Mouse (Mus musculus) adrenal gland, adult 2 months (tissue): ENCODE measurements around the gene Duox1. TPM values are rescaled to one million over a fixed set of nuclear protein-coding genes. Genes with fewer than 3 reads are reported as not detected.
"Not testable (repeated sequence)": the region's sequence is repeated elsewhere in the genome, so short reads cannot be mapped to it uniquely, and the experiment has no call there.

Experiments used
- DNase-seq: peaks from one replicate; pipeline ENCODE4 v3.0.0; 2021
- polyA plus RNA-seq: library from polyadenylated mRNA; depleted of rRNA; stranded (reverse); fragments of >200 nt; gene quantifications from 2 replicates; pipeline ENCODE4 v1.2.3, GENCODE M21; 2012; rRNA removed
- total RNA-seq, 2 experiments: library from RNA; stranded (reverse); gene quantifications; 2 replicates each; pipeline ENCODE4 v1.2.3; 2021

Duox1 gene
- total and polyA plus RNA-seq, 3 experiments: 0.17 TPM; not detected in 2

DNA sequence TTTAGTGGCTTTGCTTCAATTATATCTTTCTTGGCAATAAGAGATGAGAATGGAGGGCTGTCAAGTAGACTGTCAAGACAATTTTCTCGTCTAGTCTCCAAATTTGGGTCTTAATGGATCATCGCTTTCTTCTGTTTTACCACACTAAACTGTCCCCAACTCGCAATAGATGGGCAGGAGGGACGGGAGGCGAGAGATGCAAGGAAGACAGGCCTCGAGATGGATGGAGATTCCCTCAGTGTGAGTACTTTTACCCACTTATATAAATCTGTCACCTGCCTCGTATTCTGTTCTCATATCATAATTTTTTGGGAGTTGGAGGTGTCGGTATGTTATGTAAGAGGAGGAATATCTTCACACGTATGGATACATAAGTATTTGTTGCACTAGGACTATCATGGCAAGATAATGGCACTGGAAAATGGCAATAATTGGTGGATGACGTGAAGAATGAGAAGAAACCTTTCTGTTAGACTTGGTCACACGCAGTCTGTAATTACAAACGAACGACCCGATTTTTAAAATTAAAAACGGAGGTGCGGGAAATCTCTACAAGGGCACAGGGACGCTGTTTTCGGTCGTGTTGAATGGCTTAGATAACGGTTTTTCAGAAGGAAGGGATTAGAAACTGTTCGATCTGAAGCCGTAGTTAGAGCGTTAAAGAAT is 59.3 kb downstream of the Duox1 start:
- DNase-seq: no peak

DNA sequence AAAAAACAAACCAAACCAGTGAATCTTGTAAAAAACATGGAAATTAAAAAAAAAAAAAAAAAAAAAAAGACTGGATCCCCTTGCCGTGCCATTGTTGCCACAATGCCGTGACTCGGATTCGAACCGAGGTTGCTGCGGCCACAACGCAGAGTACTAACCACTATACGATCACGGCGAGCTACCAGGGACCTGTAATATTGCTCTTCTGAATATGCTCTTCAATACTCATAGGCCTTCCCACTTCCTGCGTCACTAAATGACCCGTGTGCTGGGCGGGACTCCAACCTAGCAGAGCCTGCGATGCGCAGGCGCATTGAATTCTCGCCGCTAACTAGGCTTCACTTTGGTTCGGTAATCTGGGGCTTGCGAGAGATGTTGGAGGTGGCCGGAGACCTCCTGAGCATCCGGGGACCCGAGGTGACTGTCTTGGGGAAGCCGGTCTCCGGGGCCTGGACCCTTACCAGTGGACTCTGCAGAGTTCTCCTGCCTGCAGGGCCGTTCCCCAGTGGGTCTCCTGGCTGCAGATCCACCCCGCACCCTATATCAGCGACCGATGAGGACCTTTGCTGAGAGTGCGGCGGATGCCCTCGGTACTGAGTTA is 60.0 kb downstream of the Duox1 start:
- DNase-seq: peak; percentile 95

DNA sequence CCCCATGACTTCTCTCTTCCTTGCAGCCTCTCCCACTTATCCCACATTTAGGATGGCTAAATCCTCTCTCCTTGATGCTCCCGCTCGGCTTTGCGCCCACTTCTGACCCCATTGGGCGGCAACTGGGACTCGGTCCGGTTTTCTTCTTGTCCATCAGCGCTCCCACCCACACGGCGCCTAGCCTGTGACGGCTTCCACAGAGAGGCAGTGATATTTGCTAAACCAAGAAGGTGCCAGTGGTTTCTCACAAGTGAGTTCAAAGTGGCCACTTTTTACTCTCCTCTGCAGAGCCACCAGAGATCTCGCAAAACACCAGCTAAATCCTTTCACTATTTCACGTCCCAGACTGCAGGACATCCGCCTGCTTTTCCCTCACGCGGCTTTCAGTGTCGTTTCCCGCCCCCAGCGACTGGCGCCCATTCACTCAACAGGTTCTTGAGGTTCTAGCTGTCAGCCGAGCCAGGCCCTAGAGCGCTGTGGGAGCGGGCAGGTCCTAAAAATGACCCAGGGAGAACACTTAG is 60.6 kb downstream of the Duox1 start:
- DNase-seq: peak; percentile 71

DNA sequence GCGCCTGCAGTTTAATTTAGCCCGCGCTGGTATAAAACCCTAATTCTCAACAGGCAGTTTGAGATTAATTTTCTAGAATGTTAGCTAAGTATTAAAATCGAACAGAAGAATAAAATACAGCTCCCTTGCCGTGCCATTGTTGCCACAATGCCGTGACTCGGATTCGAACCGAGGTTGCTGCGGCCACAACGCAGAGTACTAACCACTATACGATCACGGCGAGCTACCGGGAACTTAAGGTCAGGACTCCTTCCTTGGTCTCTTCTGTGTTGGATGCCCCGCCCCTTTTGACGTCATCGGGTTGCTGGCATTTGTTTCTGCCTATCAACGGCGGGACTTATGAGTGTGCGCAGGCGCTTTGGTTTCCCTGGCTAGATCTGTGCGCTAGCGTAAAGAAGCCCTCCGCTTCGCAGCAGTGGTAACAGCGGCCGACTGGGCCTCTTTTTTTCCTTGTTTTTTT is 61.8 kb downstream of the Duox1 start:
- peak; percentile 97 for DNase-seq

DNA sequence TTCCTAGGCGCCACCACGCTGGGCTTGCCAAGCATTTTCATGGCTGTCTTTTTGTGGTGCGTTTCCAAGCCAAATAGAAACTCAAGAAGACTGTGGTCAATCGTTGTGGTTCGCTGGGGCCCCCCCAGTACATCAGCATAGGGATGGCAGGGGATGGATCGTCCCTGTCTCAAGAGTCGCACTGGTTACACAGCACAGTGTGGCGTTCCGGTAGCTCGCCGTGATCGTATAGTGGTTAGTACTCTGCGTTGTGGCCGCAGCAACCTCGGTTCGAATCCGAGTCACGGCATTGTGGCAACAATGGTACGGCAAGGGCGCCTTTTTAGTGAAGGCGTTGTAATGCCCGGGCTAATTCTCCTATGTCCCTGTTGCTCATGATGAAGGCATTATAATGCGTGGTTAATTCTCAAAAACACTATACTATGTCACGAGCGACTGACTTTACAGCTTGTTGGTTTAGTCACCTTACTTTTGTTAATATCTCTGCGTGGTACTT is 62.3 kb downstream of the Duox1 start:
- DNase-seq: peak; percentile 88

DNA sequence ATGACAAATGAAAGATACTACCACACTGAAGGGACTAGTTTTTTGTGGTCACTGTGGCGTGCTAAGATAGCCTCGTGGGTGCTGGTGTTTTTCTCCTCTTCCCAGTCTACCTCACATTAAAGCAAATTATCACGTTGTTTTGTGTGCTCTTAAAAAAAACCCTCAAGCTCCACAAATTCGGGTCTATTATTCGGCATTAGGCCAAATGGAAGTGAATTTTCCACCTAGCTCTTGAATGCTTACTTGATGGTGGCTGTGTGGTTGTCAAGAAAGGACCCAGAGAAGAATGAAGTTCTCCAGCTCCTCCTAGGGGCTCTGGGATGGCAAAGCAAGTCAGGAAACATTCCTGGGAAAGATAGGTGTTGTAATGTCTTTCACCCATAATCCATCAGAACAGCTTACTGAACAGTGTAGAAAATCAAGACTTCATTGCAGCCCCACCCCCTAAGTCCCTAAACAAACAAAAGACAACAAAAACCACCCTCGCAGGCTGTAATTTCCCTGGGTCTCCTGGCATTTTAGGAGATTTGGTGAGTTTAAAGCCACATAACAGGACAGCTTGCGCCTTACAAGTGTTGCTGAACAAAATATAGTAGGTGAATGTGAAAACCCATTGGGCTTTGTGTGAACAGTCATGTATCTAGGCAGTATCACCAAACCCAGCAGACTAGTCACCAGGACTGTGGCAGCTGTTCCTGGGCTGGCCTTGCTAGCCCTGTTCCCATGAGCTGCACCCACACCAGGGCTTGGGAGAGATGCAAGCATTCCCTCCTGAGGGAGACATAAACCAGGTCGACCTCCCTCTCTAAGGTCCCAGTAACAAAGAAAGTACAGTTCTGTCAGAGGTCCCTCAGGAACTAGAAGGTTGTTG is 63.2 kb downstream of the Duox1 start:
- peak; percentile 51 for DNase-seq

DNA sequence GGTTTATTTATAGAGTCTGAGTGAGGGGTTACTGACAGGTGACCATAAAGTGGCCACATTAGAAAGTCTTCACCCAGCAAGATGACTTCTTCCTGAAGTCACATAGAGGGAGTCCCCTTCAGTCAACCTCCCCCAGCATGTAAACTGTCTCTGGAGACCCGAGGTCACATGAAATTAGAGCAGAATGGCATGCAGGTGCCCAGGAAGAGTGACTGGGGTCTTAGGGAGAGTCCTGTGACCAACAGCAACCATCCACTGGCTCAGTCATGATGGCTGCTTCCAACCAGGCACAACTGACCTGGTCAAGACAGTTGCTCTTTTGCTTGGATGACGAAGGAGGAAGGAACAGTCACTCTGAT is 63.8 kb downstream of the Duox1 start:
- no peak for DNase-seq

DNA sequence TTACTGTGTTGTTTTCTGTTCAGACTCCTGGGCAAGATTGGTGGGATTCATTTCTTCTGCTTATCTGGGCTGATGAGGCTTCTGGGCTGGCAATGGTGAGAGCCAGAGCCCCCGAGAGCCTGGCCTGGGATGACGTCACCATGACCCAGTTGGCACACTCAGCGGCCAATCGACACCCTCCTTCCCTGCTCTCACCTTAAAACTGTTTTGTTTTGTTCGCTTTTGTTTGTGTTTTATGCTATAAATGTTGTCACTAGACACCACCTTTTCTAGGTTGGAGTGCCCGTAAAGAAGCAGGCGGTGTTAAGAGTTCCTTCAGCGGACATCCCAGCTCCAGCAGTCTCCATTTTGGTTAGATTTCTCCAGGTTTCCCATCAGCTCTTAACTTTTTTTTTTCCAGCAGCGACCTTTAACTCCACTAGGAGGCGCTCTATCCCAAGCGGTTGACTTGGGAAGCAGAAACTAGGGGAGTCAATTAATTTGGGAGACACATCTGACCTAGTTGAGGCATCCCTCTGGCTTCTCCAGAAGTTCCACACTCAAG is 65.4 kb downstream of the Duox1 start:
- DNase-seq: peak; percentile 62

DNA sequence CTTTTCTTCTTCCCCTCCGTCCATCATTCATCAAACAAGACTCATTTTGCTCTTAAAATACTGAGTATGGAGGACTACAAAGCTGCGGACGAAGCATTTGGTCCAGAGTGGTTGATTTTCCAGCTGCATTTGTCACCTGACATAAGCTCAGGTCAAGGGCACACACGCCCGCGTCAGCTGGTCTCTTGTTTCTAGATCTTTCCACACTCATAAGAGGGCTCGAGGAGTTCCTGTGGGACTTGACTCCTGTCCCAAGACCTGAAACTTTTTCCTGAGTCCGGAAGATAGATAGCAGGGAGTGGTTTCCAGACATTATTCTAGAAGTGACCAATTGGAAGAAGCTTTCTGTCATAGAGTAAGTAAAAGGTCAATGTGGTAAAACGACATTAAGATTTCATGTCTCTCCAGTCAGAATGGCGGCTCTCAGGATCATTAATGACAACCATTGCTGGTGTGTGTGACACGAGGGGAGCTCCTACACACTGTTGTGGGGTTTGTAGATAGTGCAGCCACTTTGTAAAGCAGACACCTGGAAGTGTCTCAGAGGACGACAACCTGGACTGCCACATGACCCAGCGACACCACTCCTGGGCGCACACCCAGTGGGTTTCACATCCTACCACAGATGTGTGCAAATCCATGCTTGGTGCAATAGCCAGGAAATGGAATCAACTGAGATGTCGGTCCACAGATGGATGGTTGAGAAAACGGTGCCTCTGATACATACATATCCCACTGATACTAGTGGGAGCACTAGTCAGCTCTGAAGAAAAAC is 66.0 kb downstream of the Duox1 start:
- peak; percentile 39 for DNase-seq

DNA sequence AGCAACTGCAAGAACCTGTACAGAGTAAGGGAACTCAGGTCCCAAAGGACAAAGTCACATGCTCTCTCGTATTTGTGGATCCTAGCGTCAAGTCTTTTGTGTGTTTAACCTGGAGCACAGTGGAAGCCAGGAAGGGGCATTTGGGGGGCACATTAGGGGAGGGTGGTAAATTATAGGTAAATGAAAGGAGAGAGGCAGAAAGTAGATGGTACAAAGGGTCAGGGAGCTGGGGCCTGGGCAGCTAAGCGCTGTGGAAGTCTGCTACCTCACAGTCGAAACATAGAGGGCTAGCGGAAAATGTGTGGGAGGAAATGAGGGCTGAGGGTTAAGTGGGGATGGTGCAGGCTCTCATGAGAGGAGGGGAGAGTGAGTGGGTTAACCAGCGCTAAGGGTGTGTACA is 66.6 kb downstream of the Duox1 start:
- DNase-seq: no peak

DNA sequence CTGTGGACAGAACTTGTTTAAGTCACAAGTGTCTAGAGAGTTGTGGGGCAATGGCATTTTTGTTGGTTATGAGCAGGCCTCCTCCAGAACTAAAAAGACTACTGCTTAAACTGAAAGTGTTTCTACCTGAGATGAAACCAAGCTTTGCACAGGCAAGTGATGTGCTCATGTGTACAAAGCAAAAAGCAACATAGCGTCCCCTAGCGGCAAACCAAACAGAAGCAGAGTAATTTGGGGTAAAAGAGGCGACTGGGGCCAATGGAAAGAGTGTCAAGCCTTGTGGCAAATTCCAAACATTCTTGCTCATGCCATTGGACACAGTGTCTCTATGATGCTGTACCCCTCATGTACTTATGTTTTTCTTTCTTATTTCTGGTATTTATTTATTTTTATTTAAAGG is 69.6 kb downstream of the Duox1 start:
- DNase-seq: no peak

DNA sequence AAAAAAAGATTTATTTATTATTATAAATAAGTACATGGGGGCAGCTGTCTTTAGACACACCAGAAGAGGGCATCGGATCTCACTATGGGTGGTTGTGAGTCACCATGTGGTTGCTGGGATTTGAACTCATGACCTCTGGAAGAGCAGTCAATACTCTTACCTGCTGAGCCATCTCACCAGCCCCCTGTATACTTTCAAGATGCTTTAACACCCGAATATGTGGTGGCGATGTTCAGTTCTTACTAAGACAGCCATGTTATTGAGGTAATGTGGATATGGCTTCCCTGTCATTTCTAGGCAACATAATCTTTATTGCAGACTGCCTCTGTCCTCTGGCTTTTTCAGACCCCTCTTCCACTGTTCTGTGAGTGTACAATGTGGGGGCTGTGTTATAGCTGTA is 71.7 kb downstream of the Duox1 start:
- DNase-seq: not testable (repeated sequence)

DNA sequence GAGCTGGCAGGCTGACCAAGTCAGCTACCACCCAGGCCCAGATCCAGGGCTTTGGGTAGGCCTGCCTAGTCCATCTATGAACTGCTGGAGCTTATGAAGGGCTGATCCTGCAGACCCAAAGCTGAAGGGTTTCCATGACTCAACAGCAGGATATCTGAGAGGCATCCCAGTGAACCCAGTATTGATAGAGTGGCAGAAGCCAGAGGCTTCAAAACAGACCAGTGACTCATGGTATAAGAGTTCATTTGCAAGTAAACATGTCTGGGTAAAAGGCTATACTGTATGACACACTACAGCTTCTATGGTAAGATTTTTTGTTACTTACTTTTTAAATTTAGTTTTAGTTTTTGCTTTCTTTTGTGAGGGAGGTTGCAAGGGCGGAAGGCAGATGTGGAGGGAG is 80.7 kb downstream of the Duox1 start:
- no peak for DNase-seq

Other genes with a start within 250 kb of the Duox1 start
- gene Spg11, start 197.3 kb upstream of the Duox1 start, total RNA-seq: 10 to 100 TPM; 17.1 to 17.6 TPM
- 5.4 and 6.2 TPM in 2 replicates for gene Spg11, start 197.3 kb upstream of the Duox1 start, polyA plus RNA-seq
- 1,000 to 10,000 TPM; 1,021 to 1,206 TPM for gene B2m, start 168.0 kb upstream of the Duox1 start, total RNA-seq
- gene B2m, start 168.0 kb upstream of the Duox1 start, polyA plus RNA-seq: 522 and 790 TPM in 2 replicates
- not detected for gene Trim69, start 155.0 kb upstream of the Duox1 start, total RNA-seq
- not detected in 2 replicates for gene Trim69, start 155.0 kb upstream of the Duox1 start, polyA plus RNA-seq
- not detected for gene Patl2, start 129.5 kb upstream of the Duox1 start, total RNA-seq
- gene Patl2, start 129.5 kb upstream of the Duox1 start, polyA plus RNA-seq: 0.03 TPM in 1 of 2 replicates, not detected in the other
- not detected for gene Terb2, start 129.4 kb upstream of the Duox1 start, total RNA-seq
- not detected in 2 replicates for gene Terb2, start 129.4 kb upstream of the Duox1 start, polyA plus RNA-seq
- gene Sord, start 80.9 kb upstream of the Duox1 start, total RNA-seq: 100 to 1,000 TPM in 1 of 2 experiments, 10 to 100 TPM in 1; 57.2 to 112 TPM
- gene Sord, start 80.9 kb upstream of the Duox1 start, polyA plus RNA-seq: 10.3 and 10.5 TPM in 2 replicates
- under 1 TPM in 1 of 2 experiments, not detected in 1; 0.07 TPM for gene Duox2, start 17.2 kb upstream of the Duox1 start, total RNA-seq
- 0.04 and 0.06 TPM in 2 replicates for gene Duox2, start 17.2 kb upstream of the Duox1 start, polyA plus RNA-seq
- not detected for gene Duoxa2, start 16.8 kb upstream of the Duox1 start, total RNA-seq
- 0.08 TPM in 1 of 2 replicates, not detected in the other for gene Duoxa2, start 16.8 kb upstream of the Duox1 start, polyA plus RNA-seq
- gene Duoxa1, start 1.9 kb upstream of the Duox1 start, total RNA-seq: under 1 TPM in 1 of 2 experiments, not detected in 1; 0.31 TPM
- gene Duoxa1, start 1.9 kb upstream of the Duox1 start, polyA plus RNA-seq: 0.58 and 0.97 TPM in 2 replicates
- gene Shf, start 53.5 kb downstream of the Duox1 start, total RNA-seq: 10 to 100 TPM in 1 of 2 experiments, 1 to 10 TPM in 1; 6.0 to 13.0 TPM
- 12.3 and 15.9 TPM in 2 replicates for gene Shf, start 53.5 kb downstream of the Duox1 start, polyA plus RNA-seq
- 1 to 10 TPM; 1.5 to 2.7 TPM for gene Slc28a2, start 110.8 kb downstream of the Duox1 start, total RNA-seq
- 0.83 and 2.0 TPM in 2 replicates for gene Slc28a2, start 110.8 kb downstream of the Duox1 start, polyA plus RNA-seq
- under 1 TPM in 1 of 2 experiments, not detected in 1; 0.07 TPM for gene Gm14085, start 169.3 kb downstream of the Duox1 start, total RNA-seq
- 0.08 and 0.13 TPM in 2 replicates for gene Gm14085, start 169.3 kb downstream of the Duox1 start, polyA plus RNA-seq